Mouse (Mus musculus) liver, postnatal 0 days (tissue): Measurements from ENCODE around the gene Zfp580.
A peak's percentile ranks its signal among the peaks of the same experiment; 100 is the strongest.

ENCODE experiments used
- CTCF ChIP-seq: sonication (generic); IDR thresholded peaks from 2 replicates; pipeline ENCODE4 v1.5.1; 2016; ENCODE audit warnings: antibody characterized with exemption, low read depth
- EP300 ChIP-seq: IDR thresholded peaks from 2 replicates; pipeline ENCODE4 v1.6.1; 2016; ENCODE audit warnings: antibody characterized with exemption, low read depth, mild to moderate bottlenecking

GRCm38 (mm10) chr7:5062360-5063001 lies 11.1 kb downstream of the Zfp580 start:
- TF ChIP-seq EP300 (peak; percentile 44; the same call in 1 of the 2 replicates), CTCF (no peak)
